Mouse (Mus musculus): ENCODE measurements around the gene Trhr2. TPM values are rescaled to one million over a fixed set of nuclear protein-coding genes. Genes with fewer than 3 reads are reported as not detected.
A peak's percentile ranks its signal among the peaks of the same experiment; 100 is the strongest.

Trhr2 gene
- polyA plus RNA-seq, 1 experiment from 2014 or later: not detected

DNA sequence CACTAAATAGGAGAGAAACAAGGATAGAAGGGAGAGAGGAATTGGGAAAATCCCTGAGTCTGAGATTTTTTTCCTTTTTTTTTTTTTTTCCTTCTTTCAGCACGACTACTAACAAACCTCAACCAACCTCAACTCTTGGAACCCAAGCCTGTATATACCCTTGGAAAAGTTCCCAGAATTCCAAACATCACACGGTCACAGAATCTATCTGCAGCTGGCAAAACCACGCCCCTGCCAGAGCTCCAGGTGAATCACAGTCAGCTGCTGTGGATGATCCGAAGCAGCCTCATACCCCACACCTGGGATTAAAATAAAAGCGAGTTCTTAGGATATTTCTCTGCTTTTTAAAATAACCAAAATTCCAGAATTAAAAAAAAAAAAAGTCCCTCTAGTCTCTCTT is 18.2 kb downstream of the Trhr2 start:
- Histone ChIP-seq H3K4me3 (ENCODE audit: low read depth, low read length) (no peak overlapping the region), H3K4me2 (peak overlapping the region; percentile 73), H3K27ac (ENCODE audit: low read depth, low read length) (no peak overlapping the region), H3K27me3 (ENCODE audit: control insufficient read depth, insufficient read depth, low read length) (no peaks in the 10 kb centered on the region), H3K36me3 (ENCODE audit: control insufficient read depth, insufficient read depth, low read length) (no peaks in the 10 kb centered on the region), H3K9ac (ENCODE audit: low read depth, low read length) (no peak overlapping the region), H3K9me3 (replicated peaks; ENCODE audit: control insufficient read depth, low read length) (no peaks in the 10 kb centered on the region), H3K4me1 (ENCODE audit: control insufficient read depth, insufficient read depth, low read length) (peaks cover 37% of the 10 kb centered on the region)
- ATAC-seq (replicated peaks; ENCODE audit: insufficient number of reproducible peaks, low FRiP score, low TSS enrichment): no peak
- WGBS (ENCODE audit: insufficient replicate concordance): 45% methylated on average over 5 of the region's 5 CpGs

- H3K4me3 ChIP-seq (ENCODE audit: low read depth, low read length): no peak overlapping the region
- H3K4me2 ChIP-seq: no peak overlapping the region
- H3K36me3 ChIP-seq (ENCODE audit: control insufficient read depth, insufficient read depth, low read length): peaks cover 3% of the 10 kb centered on the region; the same call in 1 of the 2 replicates
- H3K27ac ChIP-seq (ENCODE audit: low read depth, low read length): no peak overlapping the region
- H3K4me1 ChIP-seq (ENCODE audit: control insufficient read depth, insufficient read depth, low read length): peaks cover 37% of the 10 kb centered on the region
- ATAC-seq (replicated peaks; ENCODE audit: insufficient number of reproducible peaks, low FRiP score, low TSS enrichment): no peak
- H3K9ac ChIP-seq (ENCODE audit: low read depth, low read length): no peak overlapping the region
- H3K27me3 ChIP-seq (ENCODE audit: control insufficient read depth, insufficient read depth, low read length): no peaks in the 10 kb centered on the region
- 72% methylated on average over 6 of the region's 6 CpGs for WGBS (ENCODE audit: insufficient replicate concordance)
- no peaks in the 10 kb centered on the region for H3K9me3 ChIP-seq (replicated peaks; ENCODE audit: control insufficient read depth, low read length)
These were observed 18.8 kb downstream of the Trhr2 start for GRCm38 (mm10) chr8:122341790-122342189.

GRCm38 (mm10) chr8:122340761-122341160 is 19.8 kb downstream of the Trhr2 start:
- peaks cover 46% of the 10 kb centered on the region for H3K4me1 ChIP-seq (ENCODE audit: control insufficient read depth, insufficient read depth, low read length)
- H3K9ac ChIP-seq (ENCODE audit: low read depth, low read length): no peak overlapping the region

DNA sequence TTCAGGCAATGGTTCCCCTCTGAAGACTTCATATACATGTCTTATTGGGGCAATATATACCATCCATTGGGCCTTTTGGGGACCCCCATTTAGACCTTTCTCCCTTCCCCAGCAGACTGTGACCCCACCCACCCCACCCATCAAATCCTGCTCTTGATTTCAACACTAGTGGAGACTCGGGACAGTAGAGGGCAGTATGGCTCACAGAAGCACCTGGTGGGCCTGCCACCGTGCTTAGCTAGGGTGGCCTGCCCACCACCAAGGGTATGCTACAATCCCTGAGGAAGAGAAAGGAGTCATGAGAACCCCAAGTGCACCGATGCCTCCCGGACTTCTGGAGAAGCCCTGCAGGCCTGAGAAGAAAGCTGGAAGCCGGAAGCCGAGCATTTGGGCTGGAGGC is 21.7 kb downstream of the Trhr2 start:
- no peak for ATAC-seq (replicated peaks; ENCODE audit: insufficient number of reproducible peaks, low FRiP score, low TSS enrichment)
- Histone ChIP-seq H3K9ac (ENCODE audit: low read depth, low read length) (no peak overlapping the region), H3K27me3 (ENCODE audit: control insufficient read depth, insufficient read depth, low read length) (no peaks in the 10 kb centered on the region; the same call in 1 of the 2 replicates), H3K4me1 (ENCODE audit: control insufficient read depth, insufficient read depth, low read length) (peaks cover 36% of the 10 kb centered on the region), H3K4me3 (ENCODE audit: low read depth, low read length) (no peak overlapping the region), H3K9me3 (replicated peaks; ENCODE audit: control insufficient read depth, low read length) (no peaks in the 10 kb centered on the region), H3K36me3 (ENCODE audit: control insufficient read depth, insufficient read depth, low read length) (peaks cover 24% of the 10 kb centered on the region), H3K27ac (ENCODE audit: low read depth, low read length) (no peak overlapping the region), H3K4me2 (no peak overlapping the region)
- WGBS (ENCODE audit: insufficient replicate concordance): 65% methylated on average over 6 of the region's 6 CpGs

More at GRCm38 (mm10) chr8:122340761-122341160, 19.8 kb downstream of the Trhr2 start:
- H3K36me3 ChIP-seq (ENCODE audit: control insufficient read depth, insufficient read depth, low read length): peaks cover 13% of the 10 kb centered on the region
- no peak overlapping the region for H3K4me3 ChIP-seq (ENCODE audit: low read depth, low read length)
- no peak overlapping the region for H3K27ac ChIP-seq (ENCODE audit: low read depth, low read length)
- no peak for ATAC-seq (replicated peaks; ENCODE audit: insufficient number of reproducible peaks, low FRiP score, low TSS enrichment)
- no peaks in the 10 kb centered on the region for H3K9me3 ChIP-seq (replicated peaks; ENCODE audit: control insufficient read depth, low read length)
- H3K4me2 ChIP-seq: no peak overlapping the region
- no peaks in the 10 kb centered on the region; the same call in 1 of the 2 replicates for H3K27me3 ChIP-seq (ENCODE audit: control insufficient read depth, insufficient read depth, low read length)
- WGBS (ENCODE audit: insufficient replicate concordance): 80% methylated on average over 3 of the region's 3 CpGs

- WGBS (ENCODE audit: insufficient replicate concordance): 23% methylated on average over 81 of the region's 81 CpGs
- H3K4me2 ChIP-seq: peak overlapping the region; percentile 68
- peaks cover 27% of the 10 kb centered on the region for H3K36me3 ChIP-seq (ENCODE audit: control insufficient read depth, insufficient read depth, low read length)
- H3K9me3 ChIP-seq (replicated peaks; ENCODE audit: control insufficient read depth, low read length): no peaks in the 10 kb centered on the region
- H3K27me3 ChIP-seq (ENCODE audit: control insufficient read depth, insufficient read depth, low read length): no peaks in the 10 kb centered on the region; the same call in 1 of the 2 replicates
- peak overlapping the region; percentile 44; the same call in 1 of the 2 replicates for H3K9ac ChIP-seq (ENCODE audit: low read depth, low read length)
- peaks cover 16% of the 10 kb centered on the region for H3K4me1 ChIP-seq (ENCODE audit: control insufficient read depth, insufficient read depth, low read length)
- H3K4me3 ChIP-seq (ENCODE audit: low read depth, low read length): peak overlapping the region; percentile 32
- peak; percentile 9; the same call in 1 of the 2 replicates for ATAC-seq (replicated peaks; ENCODE audit: insufficient number of reproducible peaks, low FRiP score, low TSS enrichment)
- H3K27ac ChIP-seq (ENCODE audit: low read depth, low read length): no peak overlapping the region
These were observed 24.2 kb downstream of the Trhr2 start for GRCm38 (mm10) chr8:122336251-122336910.

GRCm38 (mm10) chr8:122335638-122336250 is 24.8 kb downstream of the Trhr2 start:
- Histone ChIP-seq H3K27ac (ENCODE audit: low read depth, low read length) (no peak overlapping the region), H3K4me3 (ENCODE audit: low read depth, low read length) (peak overlapping the region; percentile 32), H3K4me1 (ENCODE audit: control insufficient read depth, insufficient read depth, low read length) (peaks cover 22% of the 10 kb centered on the region), H3K36me3 (ENCODE audit: control insufficient read depth, insufficient read depth, low read length) (peaks cover 27% of the 10 kb centered on the region), H3K27me3 (ENCODE audit: control insufficient read depth, insufficient read depth, low read length) (no peaks in the 10 kb centered on the region; the same call in 1 of the 2 replicates), H3K9me3 (replicated peaks; ENCODE audit: control insufficient read depth, low read length) (no peaks in the 10 kb centered on the region), H3K4me2 (peak overlapping the region; percentile 68), H3K9ac (ENCODE audit: low read depth, low read length) (peak overlapping the region; percentile 44; the same call in 1 of the 2 replicates)
- 37% methylated on average over 57 of the region's 57 CpGs for WGBS (ENCODE audit: insufficient replicate concordance)
- ATAC-seq (replicated peaks; ENCODE audit: insufficient number of reproducible peaks, low FRiP score, low TSS enrichment): 0 out of 2 replicates have a peak, but pooled peaks have one; percentile 0

DNA sequence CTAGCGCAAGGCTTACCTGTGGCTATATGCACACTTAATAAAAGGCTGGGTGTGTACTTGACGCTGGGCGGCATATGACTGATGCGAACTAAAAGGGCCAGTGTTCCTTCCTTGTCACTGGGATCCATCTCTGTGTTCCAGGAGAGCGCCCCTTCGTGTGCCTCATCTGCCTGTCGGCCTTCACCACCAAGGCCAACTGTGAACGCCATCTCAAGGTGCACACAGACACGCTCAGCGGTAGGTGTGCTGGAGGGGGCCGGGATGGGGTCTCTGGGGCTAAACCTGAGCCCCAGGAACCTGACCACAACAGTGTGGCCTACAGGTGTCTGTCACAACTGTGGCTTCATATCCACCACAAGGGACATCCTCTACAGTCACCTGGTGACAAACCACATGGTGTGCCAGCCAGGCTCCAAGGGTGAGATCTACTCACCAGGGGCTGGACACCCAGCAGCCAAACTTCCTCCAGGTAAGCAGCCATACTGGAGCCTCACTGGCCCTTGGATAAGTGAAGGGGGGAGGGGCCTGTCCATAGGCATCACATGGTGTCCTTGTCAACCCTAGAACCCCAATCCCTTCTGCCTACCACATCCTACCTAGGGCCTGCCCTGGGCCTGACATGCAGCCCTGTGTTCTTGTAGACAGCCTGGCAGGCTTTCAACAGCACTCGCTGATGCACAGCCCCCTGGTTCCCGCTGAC is 25.6 kb downstream of the Trhr2 start:
- no peak overlapping the region for H3K9ac ChIP-seq (ENCODE audit: low read depth, low read length)
- H3K4me3 ChIP-seq (ENCODE audit: low read depth, low read length): no peak overlapping the region
- no peaks in the 10 kb centered on the region; the same call in 1 of the 2 replicates for H3K27me3 ChIP-seq (ENCODE audit: control insufficient read depth, insufficient read depth, low read length)
- no peaks in the 10 kb centered on the region for H3K9me3 ChIP-seq (replicated peaks; ENCODE audit: control insufficient read depth, low read length)
- peaks cover 27% of the 10 kb centered on the region for H3K36me3 ChIP-seq (ENCODE audit: control insufficient read depth, insufficient read depth, low read length)
- H3K4me1 ChIP-seq (ENCODE audit: control insufficient read depth, insufficient read depth, low read length): peaks cover 30% of the 10 kb centered on the region
- H3K4me2 ChIP-seq: no peak overlapping the region
- H3K27ac ChIP-seq (ENCODE audit: low read depth, low read length): no peak overlapping the region
- 90% methylated on average over 13 of the region's 13 CpGs for WGBS (ENCODE audit: insufficient replicate concordance)
- ATAC-seq (replicated peaks; ENCODE audit: insufficient number of reproducible peaks, low FRiP score, low TSS enrichment): no peak

DNA sequence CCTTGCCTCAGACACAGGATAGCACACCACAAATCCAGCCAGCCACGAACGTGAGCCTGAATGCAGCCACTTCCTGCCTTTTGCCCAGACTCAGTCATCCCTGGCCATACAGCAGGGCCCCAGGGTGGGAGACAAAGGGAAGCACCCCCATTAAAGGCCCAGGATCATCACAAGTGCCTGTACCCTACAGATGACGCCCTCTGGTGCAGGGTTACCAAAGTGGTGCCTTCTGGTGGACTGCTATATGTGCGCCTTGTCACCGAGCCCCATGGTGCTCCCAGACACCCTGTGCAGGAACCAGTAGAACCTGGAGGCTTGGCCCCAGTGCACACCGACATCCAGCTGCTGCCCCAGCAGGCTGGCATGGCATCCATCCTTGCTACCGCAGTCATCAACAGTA is 27.0 kb downstream of the Trhr2 start:
- Histone ChIP-seq H3K4me3 (ENCODE audit: low read depth, low read length) (no peak overlapping the region), H3K27me3 (ENCODE audit: control insufficient read depth, insufficient read depth, low read length) (no peaks in the 10 kb centered on the region; the same call in 1 of the 2 replicates), H3K4me1 (ENCODE audit: control insufficient read depth, insufficient read depth, low read length) (peaks cover 44% of the 10 kb centered on the region), H3K36me3 (ENCODE audit: control insufficient read depth, insufficient read depth, low read length) (peaks cover 27% of the 10 kb centered on the region), H3K4me2 (no peak overlapping the region), H3K9me3 (replicated peaks; ENCODE audit: control insufficient read depth, low read length) (no peaks in the 10 kb centered on the region), H3K27ac (ENCODE audit: low read depth, low read length) (no peak overlapping the region), H3K9ac (ENCODE audit: low read depth, low read length) (no peak overlapping the region)
- no peak for ATAC-seq (replicated peaks; ENCODE audit: insufficient number of reproducible peaks, low FRiP score, low TSS enrichment)
- WGBS (ENCODE audit: insufficient replicate concordance): 89% methylated on average over 7 of the region's 7 CpGs

Data from heart, embryonic 11.5 days (tissue).